Mouse (Mus musculus): ENCODE data around the gene Celf2. TPM values are rescaled to one million over a fixed set of nuclear protein-coding genes. Genes with fewer than 3 reads are reported as not detected.

The Celf2 gene
- total RNA-seq, 2 experiments from 2014 or later: 67.2 to 76.9 TPM

GRCm38 (mm10) chr2:6867297-6867696 is 642.1 kb downstream of the Celf2 start:
- DNase-seq: no peak

DNA sequence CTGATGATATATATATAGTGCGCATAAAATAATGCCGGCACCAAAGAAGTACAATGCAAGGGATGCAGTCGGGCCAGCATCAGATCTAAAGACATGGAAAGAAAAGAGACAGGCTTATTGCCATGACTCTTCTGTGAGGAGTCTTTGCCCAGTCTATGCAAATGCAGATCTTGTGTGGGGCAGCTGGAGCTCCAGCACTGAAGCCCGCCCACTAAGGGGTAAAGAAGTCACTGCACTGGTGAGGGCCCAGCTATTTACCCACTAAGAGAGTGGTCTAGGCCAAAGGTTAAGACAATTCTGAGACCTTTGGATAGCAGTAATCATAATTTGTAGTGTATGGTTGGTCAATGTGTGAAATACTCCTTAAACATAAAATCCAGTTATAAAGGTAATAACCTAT is 643.6 kb downstream of the Celf2 start:
- no peak for DNase-seq

- no peak for DNase-seq
Observed at GRCm38 (mm10) chr2:6850102-6850644, 659.2 kb downstream of the Celf2 start.

GRCm38 (mm10) chr2:6849388-6849787 is 660.0 kb downstream of the Celf2 start:
- no peak for DNase-seq

- DNase-seq: no peak
Observed at GRCm38 (mm10) chr2:6830021-6830420, 679.3 kb downstream of the Celf2 start.

DNA sequence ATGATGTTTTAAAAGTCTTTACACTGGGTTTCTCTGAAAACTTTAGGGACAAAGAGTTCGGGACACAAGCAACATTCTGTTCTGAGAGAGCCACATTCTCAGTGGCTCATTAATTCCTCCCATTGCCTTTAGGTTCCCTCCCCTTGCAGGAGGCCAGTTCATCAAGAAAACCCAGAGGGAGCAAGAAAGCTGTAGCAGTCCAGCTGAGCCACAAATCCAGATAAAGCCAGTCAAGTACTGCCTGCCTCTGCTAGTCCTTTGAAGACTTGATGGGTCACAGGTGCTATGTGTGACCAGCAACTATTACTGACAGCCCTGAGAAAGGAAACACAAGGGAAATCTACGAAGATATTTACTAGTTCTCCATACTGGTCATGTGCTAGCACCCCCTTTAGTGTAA is 681.8 kb downstream of the Celf2 start:
- DNase-seq: no peak

- DNase-seq: no peak
Observed at GRCm38 (mm10) chr2:6823021-6823420, 686.3 kb downstream of the Celf2 start.

DNA sequence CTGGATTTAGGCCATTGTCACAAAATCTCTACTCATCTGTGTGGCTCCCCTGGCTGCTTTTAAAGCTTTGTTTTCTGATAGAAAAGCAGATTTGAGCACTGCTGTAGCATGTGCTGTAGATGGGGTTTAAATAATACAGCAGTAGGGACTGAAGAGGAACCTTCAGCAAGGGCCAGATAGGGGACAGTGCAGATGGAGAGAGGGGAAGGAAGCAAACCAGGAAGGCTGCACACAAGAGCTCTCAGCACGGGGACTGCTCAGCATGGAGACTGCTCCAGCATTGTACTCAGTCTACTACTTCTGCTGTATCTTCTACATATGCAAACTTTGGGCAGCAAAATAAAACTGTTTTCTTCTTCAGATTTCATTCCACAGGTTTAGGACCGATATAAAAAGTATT is 687.8 kb downstream of the Celf2 start:
- DNase-seq: no peak

GRCm38 (mm10) chr2:6815281-6815680 is 694.1 kb downstream of the Celf2 start:
- no peak for DNase-seq

DNA sequence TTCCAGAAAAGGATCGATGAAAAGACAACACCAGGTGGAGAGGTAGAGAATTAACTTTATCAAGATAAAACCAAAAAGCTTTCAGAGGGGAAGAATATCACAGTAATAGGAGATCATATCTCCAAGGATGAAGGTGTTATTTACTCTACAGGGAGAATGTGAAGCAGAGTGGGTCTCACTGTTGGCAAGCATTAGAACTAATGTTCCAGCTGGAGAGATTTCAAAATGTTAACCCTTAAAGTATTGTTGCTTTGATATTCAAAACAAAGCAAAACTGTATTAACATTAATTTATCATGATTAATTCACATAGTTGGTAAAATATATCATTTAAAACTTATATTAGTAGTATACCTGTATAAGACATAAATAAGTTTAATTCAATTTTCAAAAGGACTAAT is 700.6 kb downstream of the Celf2 start:
- DNase-seq: no peak

DNA sequence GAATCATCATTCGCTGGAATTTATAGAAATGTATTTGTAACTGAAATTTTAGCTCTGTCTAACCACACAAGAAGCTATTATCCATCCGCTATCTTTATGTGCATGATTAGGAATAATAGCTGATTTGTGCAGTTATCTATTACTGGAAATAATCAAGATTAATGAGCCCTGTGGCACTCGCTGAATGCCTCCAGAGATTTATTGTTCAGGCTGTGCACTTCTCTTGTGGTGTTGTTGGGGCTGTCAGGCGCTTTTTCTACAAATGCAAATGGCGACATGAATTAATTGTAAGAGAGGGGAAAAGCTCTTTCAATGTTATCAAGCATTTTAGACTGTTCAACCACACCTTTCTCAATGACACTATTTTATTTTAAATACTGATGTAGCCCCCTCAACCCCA is 712.6 kb downstream of the Celf2 start:
- DNase-seq: no peak

DNA sequence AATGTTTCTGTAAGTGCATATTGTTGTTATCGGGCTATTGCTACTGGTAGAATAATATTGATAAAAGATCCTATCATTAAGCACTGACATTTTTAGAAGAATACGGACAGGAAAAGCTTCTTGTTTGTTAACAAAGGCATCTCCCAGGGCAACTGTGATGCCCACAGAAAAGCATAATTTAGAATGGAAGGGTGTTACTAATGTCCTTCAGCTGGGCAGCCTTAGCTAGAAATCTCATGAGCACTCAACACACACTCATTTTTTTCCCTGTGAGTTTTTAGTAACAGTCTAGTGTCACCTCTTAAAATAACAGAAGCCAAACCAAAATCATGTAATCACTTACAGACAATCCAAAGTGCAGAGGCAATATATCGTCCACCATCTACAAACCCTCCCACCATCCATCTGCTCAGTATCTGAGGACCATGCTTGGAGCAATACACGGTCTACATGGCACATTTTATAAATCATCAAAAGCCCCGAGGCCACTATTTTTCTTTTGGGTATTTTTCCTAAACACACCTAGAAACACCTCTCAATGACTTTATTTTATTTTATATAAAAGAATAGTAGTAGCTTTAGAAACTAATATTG is 713.3 kb downstream of the Celf2 start:
- no peak for DNase-seq

DNA sequence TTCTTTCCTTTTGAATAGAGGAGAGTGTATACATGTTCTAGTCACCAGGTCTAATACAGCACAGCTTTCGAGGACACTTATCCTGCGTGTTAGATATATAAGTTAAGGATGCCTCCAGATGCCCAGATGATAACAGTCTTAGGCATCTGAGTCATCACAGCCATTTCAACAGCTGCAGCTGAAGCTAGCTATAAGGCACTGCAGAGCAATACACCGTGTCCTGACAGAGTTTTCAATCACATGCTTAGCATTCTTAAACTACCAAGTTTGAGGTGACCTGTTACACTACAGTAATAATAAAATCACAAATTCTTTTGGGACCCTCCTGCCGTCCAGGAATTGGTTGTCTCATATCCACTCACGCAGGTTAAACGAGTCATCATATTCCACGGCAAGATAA is 714.5 kb downstream of the Celf2 start:
- DNase-seq: no peak

DNA sequence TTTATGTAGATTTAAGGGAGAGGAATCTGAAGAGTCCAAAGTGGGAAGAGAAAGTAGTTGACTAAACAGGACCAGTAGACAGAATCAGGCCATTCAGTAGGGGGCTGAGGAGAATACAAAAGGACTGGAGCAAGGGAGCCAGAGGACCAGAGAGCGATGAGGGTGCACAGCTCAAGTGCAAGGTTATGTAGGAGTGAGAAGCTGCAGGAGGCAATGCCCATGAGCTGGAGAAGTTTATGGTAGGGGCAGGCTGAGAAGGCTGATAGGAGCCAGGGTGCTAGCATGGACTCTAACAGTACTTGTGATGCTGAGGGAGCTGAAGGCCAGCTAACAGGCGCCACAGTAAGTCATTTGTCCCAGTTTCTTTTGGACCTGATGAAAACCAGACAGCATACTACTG is 718.5 kb downstream of the Celf2 start:
- no peak for DNase-seq

GRCm38 (mm10) chr2:6786494-6787144 is 722.7 kb downstream of the Celf2 start:
- no peak for DNase-seq

GRCm38 (mm10) chr2:6770214-6770613 is 739.1 kb downstream of the Celf2 start:
- DNase-seq: no peak

DNA sequence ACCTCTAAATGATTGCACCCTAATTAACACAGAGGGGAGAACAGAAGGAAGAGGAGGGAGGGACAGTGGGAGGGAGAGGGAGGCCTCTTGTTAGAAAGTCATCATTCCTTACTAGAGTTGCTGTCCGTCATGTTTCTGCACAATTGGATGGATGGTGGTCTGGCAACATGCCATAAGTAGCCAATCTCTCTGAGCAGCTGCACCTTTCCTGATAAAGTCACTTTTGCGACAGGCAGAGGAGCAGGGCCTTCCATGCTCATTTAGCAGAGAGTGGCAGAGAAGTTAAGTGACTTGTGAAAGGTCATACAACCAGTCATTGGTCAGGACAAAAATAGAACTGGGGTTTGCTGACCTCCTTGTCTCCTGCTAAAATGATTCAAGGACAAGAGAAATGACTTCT is 747.0 kb downstream of the Celf2 start:
- DNase-seq: no peak

GRCm38 (mm10) chr2:6743173-6743572 is 766.2 kb downstream of the Celf2 start:
- no peak for DNase-seq

DNA sequence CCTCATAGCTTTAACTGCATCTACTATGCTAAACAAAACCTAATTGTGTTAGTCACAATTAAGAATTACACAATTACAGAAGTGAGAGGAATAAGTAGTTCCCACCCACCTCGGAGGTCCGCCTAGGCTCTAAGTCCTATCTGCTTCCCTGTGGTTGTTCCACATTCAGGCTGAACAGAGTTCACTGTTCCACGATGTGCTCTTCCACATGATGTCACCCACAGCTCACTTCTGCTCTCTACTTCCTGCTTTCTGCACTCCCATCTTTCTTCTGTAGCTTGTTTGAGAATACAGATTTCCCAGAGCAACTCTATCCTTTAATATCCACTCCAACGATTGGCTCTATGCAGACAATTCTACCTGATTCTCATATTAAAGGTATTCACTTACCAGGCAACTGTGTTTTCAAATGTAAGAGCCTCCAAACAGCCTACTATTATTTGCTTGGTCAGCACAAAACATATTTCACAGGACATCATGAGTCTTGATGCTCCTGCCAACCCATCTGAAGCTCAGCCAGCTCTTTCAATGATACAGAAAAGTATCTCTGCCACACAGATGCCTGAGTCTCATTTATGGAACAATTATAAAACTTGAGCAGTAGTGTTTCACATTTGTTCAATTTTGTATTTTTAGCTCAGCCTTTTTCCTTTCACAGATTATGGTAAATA is 769.2 kb downstream of the Celf2 start:
- no peak for DNase-seq

- DNase-seq: no peak
Observed at GRCm38 (mm10) chr2:6732026-6732425, 777.3 kb downstream of the Celf2 start.

- DNase-seq: peak; percentile 46
Observed at GRCm38 (mm10) chr2:6730860-6731259, 778.5 kb downstream of the Celf2 start.

DNA sequence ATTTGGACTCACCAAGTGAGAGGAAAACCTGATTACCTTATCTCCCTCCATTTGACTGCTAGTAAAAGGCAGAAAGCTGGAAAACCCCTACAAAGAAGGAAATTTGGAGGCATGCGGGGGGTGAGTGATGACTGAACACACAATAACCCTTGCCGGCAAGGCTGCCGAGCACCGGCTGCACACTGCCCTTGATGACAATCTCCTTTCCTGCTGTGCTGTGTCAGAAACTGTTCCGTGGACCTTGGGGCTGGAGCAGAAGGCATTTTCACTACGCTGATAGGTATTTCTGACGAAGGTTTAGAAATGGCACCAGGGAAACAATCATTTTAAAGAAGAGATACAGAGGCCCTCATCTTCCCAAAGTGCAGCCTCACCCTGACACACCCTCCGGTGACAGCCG is 779.4 kb downstream of the Celf2 start:
- DNase-seq: peak; percentile 17

GRCm38 (mm10) chr2:6728840-6729252 is 780.5 kb downstream of the Celf2 start:
- DNase-seq: peak; percentile 52

GRCm38 (mm10) chr2:6727366-6727765 is 782.0 kb downstream of the Celf2 start:
- no peak for DNase-seq

Measured in adrenal gland, postnatal 10 days (tissue).